Mouse (Mus musculus): ENCODE measurements around the gene Klhl25.

GRCm38 (mm10) chr7:75881791-75882190, 33.7 kb downstream of the Klhl25 start:
- TF ChIP-seq EP300 (optimal IDR thresholded peaks at IDR 0.05) = no peak
- no peak for TF ChIP-seq CTCF (IDR thresholded peaks at IDR 0.05; ENCODE audit: low read depth)
